Mouse (Mus musculus) v-Abl transformed pro-B cells (cell line): ENCODE data around the gene Gdf1.

Source experiments
- in situ Hi-C, 2 experiments: fragments of 400-800 bp; cut with MboI; formaldehyde crosslinking; loops; one replicate each; pipeline ENCODE4 v1.15.1; 2025; ENCODE audit not compliant: unreplicated experiment in 2 of 2

Gene Gdf1

DNA sequence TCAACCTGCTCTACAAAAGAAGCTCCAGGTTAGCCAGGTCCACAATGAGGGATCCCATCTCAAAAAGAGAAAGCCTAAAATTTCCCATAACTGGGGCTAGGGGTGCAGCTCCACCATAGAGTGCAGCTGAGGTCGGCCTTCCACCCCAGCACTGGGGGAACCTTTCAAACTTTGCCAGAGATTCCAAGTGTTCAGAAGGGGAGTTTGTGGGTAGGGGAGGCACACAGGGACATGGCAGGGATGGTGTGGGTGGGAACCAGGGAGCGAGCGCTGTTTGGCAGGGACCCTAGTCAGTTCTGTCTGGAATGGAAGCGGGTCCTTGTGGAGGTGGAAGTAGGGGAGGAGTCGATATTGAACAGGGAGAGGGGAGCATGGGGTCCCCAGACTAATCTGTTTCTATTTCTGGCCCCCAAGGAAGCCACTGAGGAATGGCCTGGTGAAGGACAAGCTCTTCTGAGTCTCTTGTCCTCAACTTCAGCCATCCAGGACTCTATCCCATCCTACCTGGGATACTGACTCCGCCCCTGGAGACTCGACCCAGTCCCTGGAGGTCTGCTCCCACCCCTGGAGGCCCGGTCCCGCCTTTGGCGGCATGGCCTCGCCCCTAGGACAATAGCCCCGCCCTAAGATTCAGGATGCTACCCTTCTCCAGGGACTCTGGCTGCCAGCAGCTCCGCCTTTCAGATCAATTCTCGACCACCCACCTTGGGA, at the start of gene Gdf1:
Gene Gdf1 (plus strand): TSS at position 694 of the 711 bp plus-strand sequence.
- in situ Hi-C loops: no loop called here

GRCm38 (mm10) chr8:70281001-70281400, 48.6 kb upstream of the Gdf1 start:
- in situ Hi-C loops: no loop called here

DNA sequence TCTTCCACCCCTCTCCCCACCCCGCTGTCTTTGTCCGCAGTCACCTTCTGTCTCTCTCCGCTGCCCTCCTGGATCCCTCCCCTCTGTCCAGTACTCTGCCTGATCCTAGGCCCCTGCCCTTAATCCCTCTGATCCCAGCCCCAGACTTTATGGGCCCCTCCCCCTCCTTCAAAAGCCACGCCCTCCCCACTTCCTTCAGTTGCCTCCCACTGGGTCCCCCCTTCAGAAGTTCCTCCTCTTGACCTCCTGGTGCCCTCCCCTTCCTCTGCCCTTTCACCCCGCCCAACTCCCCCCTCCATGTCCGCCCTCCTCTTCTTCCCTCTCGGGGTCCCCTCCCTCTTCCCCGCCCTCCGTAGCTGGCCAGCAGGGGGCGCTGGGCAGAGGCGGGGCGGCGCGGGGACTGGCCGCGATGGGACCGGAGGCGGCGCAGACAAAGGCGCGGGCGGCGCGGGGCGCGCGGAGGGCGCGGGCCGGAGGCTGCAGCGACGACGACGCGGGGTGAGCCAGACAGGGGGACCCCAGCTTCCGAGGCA, 46.9 kb upstream of the Gdf1 start, which contains the start of gene Homer3:
Gene Homer3 (plus strand): TSS at position 225 of the 533 bp plus-strand sequence.
- in situ Hi-C loops: no loop called here

GRCm38 (mm10) chr8:70283136-70284077, 46.2 kb upstream of the Gdf1 start:
- in situ Hi-C loops: no loop called here

DNA sequence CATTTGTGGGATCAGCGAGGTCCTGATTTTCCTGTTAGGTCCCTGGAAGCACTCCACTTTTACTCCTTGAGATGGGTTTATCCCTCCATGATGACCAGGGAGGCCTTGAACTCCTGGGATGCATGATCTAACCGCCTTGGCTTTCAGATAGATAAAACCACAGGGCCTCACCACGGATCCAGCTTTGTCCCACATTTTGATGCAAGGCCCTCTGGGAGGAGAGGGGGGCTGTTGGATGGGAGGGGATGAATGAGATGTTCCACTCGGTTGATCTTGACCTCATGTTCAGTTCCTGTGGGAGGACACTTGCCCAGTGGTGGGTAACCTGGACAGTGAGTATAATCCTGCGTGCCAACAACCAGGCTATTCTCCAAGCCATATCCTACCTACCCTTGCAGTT, 45.2 kb upstream of the Gdf1 start:
- in situ Hi-C loops: no loop called here

DNA sequence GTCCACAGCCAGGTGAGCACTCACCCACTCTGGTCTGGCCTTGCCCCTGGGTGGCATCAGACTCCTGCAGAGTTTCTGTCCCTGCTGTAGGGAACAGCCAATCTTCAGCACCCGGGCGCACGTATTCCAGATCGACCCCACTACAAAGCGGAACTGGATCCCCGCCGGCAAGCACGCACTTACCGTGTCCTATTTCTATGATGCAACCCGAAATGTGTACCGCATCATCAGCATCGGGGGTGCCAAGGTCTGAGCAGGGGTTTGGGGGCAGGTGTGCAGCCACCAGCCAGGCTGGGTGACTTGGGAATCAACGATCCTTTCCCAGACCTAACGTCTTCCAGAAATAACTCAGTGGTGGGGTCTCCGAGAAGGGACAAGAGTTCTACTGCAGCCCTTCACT, 44.3 kb upstream of the Gdf1 start:
- in situ Hi-C loops: no loop called here

DNA sequence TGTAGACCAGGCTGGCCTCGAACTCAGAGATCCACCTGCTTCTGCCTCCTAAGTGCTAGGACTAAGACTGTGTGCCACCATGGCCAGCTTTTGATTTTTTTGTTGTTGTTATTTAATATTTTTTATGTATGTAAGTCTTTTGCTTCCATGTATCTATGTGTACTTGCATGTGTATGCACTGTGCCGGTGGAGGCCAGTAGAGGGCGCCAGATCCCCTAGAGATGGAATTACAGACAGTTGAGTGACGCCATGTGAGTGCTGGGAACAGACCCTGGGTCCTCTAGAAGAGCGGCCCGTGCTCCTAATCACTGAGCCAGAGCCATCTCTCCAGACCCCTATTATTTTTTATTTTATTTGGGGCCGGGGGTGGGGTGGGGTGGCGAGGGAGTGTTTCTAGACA, 42.9 kb upstream of the Gdf1 start:
- in situ Hi-C loops: no loop called here

- in situ Hi-C loops: no loop called here
These were observed 35.6 kb upstream of the Gdf1 start for GRCm38 (mm10) chr8:70293988-70294405.

DNA sequence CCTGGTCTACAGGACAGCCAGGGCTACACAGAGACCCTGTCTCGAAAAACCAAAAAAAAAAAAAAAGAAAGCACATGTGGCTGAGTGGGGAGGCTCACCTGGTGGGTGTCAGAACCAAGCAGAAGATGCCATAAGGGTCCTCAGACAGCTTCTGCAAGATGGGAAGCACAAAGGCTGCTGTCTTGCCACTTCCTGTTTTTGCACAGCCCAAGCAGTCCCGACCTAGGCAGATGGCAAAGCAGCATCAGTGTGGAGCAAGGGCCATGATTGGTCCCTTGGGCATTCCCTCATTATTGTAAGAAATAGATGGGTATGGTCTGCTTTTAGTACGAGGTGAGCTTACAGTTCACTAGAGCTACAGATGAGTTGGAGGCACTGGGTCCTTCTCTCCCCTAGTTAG, 28.7 kb upstream of the Gdf1 start:
- in situ Hi-C loops: no loop called here

GRCm38 (mm10) chr8:70302358-70302890, 27.2 kb upstream of the Gdf1 start, which contains the start of the genes Ddx49 and Cope:
Gene Ddx49 (minus strand): TSS chr8:70302489.
Gene Cope (plus strand): TSS chr8:70302518.
- in situ Hi-C loops: no loop called here

DNA sequence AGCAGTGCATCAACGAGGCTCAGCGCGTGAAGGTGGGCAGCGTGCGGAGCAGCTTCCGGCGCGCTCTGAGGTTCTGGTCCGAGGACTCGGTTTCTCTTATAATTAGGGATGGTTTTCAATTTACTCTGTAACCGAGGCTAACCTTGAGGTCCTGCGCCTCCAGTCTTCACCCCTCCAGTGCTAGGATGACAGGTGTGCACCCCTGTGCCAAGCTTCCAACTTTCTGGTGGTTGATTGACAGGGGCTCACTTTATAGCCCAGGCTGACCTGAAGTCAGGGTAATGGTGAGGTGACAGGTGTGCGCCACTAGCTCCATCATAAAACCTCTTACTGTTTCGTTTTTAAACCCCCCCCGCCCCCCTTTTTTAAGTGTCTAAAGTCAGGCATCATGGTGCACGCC, 26.7 kb upstream of the Gdf1 start:
- in situ Hi-C loops: no loop called here

GRCm38 (mm10) chr8:70309311-70309710, 20.3 kb upstream of the Gdf1 start:
- in situ Hi-C loops: loop anchor here in 1 of 2 experiments (5.0 kb wide), 1 partner anchor 33 kb away; no protein-coding TSS in a partner anchor

DNA sequence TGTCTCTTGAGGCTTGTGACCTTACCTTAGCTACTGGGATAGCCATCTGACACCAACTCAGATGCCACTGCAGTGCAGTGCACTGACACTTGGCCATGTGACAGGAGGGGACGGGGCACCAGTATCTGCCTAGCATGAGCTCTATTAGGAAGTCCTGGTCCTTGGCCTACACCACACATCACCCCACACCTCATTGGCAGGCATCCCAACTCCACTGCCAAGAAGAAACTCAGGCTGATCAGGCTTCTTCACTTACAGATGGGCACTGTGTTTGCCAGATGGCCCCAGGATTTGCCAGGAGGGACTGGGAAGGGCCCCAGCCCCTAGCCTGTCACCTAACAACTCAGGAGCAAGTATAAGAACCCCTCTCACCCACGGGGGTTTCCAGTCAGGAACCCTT, 16.2 kb upstream of the Gdf1 start:
- in situ Hi-C loops: no loop called here

GRCm38 (mm10) chr8:70315624-70316510, 13.8 kb upstream of the Gdf1 start, which contains the start of gene Cers1:
Gene Cers1 (plus strand): TSS chr8:70315775.
- in situ Hi-C loops: no loop called here

- in situ Hi-C loops: no loop called here
These were observed 12.8 kb upstream of the Gdf1 start for GRCm38 (mm10) chr8:70316511-70317504.

DNA sequence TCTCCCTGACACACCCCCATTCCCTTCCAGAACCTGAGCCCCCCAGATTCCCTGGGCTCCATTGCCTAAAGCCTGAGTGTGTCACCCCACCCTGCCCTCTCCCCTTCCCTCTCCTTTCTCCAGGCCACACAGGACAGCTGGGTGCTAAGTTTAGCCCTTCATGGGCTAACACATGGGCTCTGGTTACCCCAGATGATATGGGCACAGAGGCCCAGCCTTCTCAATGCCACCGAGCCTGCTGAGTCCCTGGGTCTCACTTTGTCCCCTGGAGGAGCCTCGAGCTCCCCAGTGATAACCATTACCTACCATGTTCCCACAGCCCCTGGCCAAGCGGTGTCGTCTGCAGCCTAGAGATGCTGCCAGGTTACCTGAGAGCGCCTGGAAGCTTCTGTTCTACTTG, 11.7 kb upstream of the Gdf1 start:
- in situ Hi-C loops: no loop called here

GRCm38 (mm10) chr8:70323716-70324115, 5.9 kb upstream of the Gdf1 start:
- in situ Hi-C loops: no loop called here

GRCm38 (mm10) chr8:70327512-70327911, 2.1 kb upstream of the Gdf1 start:
- in situ Hi-C loops: no loop called here
